Mouse (Mus musculus) ES-E14 (cell line): Measurements from ENCODE around the gene Rab1b.

ENCODE experiments used
- CHD2 ChIP-seq: IDR thresholded peaks from 2 replicates; pipeline ENCODE4 v1.6.1; 2014; ENCODE audit warnings: mild to moderate bottlenecking, low read depth, low read length, inconsistent platforms
- HCFC1 ChIP-seq: IDR thresholded peaks from 2 replicates; pipeline ENCODE4 v1.6.1; 2012; ENCODE audit warnings: low read length, inconsistent platforms, borderline replicate concordance; ENCODE audit not compliant: insufficient read depth

GRCm38 (mm10) chr19:5053909-5054308, 53.0 kb downstream of the Rab1b start:
- no peak for TF ChIP-seq CHD2
- TF ChIP-seq HCFC1: no peak
